Mouse (Mus musculus) erythroid progenitor cell, adult 5-6 weeks (primary cell): ENCODE results near the gene Heca. TPM values are rescaled to one million over a fixed set of nuclear protein-coding genes. Genes with fewer than 3 reads are reported as not detected.
"Not testable (repeated sequence)": the region's sequence is repeated elsewhere in the genome, so short reads cannot be mapped to it uniquely, and the experiment has no call there.

ENCODE experiments used
- ATAC-seq: replicated peaks from 2 replicates; pipeline ENCODE4 v1.8.0; 2016; ENCODE audit warnings: moderate number of reproducible peaks, mild to moderate bottlenecking, moderate TSS enrichment, inconsistent platforms; ENCODE audit not compliant: poor library complexity, low FRiP score, severe bottlenecking
- total RNA-seq, 2 experiments: library from RNA; stranded (forward) in 1 of 2; stranded (reverse) in 1 of 2; fragments of 150-400 nt in 1 of 2; fragments of 186-747, 209-891 nt in 1 of 2; gene quantifications; 2 replicates each; pipeline versions ENCODE4 v1.2.3 to v1.2.4; 2015 to 2017; ENCODE audit warnings: low replicate concordance in 2 of 2

Heca gene
- total RNA-seq (2015; ENCODE audit: low replicate concordance) (7.5 and 9.7 TPM in 2 replicates), total RNA-seq (2017; ENCODE audit: low replicate concordance) (8.5 and 13.3 TPM in 2 replicates)

DNA sequence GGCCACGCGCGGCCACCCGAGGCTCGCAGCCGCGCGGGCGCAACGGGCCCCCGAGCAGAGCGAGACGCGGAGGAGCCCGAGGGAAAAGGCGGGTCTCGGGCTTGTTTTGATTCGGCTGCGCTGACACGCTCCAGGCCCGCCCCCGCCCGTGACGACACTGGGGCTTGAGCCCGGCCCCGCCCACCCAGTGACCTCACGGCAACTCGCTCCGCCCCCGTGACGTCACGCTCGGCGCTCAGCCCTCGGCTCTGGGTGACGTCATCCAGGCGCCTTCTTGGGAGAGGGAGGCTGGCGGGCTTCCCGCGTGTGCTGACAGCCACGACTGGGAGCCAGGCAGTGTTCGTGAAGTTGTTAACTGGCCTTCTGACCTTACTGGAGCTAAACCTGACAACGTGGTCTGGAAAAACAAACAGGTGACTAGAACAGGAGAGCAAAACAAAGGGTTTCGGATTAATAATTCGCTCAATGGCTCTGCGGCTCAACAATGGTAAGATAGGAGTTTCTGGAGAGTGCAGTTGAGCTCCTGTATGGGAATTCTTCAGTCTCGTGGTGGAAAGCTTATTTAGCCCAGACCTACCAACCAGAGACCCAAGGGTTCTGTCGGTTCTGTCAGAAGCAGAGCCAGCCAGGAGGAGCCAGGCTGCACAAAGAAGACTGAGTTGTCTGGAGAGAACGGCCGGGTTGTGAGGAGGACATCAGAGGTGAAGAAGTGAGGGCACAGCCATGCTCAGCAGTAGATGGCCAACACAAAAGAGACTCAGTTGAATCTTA is at the start of gene Heca:
Gene Heca, minus strand, starts transcription at position 108 of the 771 bp plus-strand sequence.
- peak; percentile 81 for ATAC-seq

DNA sequence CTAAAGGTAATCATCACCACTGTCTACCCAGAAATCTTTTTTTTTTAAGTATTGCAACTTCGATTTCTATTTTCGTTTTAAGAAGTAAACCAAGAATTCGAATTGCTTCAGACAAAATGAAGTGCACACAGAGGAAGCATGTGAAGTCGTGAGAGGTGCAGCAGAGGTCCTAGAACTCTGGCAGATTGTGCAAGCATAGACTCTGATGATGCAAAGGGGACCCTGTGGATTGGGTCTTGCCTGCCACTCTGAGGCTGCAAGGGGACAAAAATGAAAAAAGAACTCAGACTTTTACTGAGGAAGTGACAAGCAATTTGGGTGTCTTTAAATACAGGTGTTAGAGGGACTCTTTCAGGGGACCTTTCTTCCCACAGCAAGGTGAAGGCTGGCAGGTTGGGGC is 42.7 kb upstream of the Heca start:
- ATAC-seq, result no peak

DNA sequence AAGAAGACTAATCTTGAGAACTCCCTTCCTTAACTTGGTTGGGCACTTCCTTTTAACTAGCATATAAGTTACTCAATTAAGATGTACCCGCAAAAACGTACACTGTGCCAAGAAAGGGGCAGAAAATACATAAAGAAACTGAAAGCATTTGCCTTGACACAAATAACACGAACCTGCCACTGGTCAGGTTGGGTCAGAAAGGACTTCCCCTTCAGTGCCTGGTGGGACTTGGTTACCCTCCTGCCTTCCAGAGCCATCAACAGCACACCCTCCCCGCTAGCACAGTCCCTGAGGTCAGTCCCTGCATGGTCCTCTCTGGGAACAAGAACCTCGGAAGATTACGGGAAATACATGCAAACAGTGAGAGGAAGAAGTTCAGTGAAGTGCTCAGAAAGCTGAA is 41.3 kb upstream of the Heca start:
- no peak for ATAC-seq

DNA sequence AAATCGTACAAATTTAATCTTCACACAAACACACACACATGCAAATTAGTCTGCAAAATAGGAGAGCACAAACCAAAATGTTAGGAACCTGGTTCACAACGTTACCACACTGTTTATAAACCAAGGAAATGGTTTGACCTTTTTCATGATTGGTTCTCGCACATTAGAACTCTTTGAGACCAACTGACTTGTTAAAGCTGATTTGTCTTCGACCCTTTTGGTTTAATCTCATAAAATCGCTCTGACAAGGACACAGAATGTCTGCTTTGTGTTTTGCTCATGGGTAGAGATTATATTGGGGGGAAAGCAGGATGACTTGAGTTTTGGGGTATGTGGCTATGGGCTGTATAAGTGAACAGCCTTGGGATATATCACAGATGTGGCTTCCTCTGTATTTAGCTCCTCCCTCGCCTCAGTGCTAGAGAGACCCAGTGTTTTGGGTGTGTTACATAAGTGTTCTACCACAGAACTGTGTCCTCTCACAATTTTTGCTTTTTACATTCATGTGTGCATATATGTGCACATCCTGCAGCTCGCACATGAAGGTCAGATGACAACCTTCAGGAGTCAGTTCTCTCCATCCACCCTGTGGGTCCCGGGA is 40.1 kb upstream of the Heca start:
- no peak for ATAC-seq

DNA sequence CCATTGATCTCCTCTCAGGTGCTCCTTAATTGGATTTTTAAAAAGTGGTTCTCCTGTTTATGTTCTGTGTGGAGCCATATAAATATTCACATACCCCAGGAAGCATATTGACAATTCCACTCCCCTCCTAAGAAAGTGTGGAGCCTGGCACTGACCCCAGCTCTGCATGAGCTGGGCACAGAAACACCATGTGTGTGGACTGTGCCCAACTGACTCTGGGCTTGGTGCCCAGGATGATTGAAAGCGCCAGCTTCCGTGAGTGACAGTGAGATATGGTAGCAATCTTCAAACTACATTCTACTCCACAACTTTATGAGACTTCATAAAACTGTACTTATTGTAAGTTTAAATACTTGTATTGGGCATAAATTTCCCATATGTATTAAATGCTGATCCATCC is 35.4 kb upstream of the Heca start:
- no peak for ATAC-seq

DNA sequence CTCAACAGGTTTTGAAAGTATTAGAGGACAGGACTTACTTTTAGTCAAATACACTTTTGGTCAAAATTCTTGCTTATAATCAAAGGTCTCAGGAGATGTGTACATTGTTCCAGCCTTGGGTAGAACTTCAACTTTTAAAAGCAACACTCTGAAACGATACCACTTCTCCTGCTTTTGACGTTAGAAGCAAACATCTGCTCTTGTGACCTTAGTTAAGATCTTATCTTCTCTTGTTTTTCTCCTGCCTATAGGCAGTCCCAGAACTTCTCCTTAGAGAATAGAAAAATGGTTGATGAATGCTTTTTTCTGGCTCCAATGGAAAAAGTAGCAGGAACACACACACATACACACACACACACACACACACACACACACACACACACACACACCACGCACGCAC is 18.2 kb upstream of the Heca start:
- no peak for ATAC-seq

DNA sequence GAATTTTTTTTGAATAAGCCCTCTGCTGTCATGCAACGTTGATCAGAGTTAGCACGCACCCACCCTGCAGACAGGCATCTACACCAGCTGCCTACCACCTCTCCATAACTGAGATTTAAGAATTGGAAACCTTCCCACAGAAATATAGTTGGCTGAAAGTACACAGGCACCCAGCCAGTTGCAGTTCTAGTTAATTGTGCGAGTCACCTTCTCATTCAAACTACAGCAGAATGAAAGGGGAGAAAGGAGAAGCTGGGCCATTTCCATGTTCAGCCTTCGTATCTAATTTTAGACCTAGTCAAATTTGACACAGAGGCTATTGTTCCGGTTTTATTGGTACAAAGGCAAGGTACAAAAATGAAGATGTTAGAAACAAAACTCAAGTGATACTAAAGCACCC is 2.9 kb upstream of the Heca start:
- ATAC-seq, result no peak

DNA sequence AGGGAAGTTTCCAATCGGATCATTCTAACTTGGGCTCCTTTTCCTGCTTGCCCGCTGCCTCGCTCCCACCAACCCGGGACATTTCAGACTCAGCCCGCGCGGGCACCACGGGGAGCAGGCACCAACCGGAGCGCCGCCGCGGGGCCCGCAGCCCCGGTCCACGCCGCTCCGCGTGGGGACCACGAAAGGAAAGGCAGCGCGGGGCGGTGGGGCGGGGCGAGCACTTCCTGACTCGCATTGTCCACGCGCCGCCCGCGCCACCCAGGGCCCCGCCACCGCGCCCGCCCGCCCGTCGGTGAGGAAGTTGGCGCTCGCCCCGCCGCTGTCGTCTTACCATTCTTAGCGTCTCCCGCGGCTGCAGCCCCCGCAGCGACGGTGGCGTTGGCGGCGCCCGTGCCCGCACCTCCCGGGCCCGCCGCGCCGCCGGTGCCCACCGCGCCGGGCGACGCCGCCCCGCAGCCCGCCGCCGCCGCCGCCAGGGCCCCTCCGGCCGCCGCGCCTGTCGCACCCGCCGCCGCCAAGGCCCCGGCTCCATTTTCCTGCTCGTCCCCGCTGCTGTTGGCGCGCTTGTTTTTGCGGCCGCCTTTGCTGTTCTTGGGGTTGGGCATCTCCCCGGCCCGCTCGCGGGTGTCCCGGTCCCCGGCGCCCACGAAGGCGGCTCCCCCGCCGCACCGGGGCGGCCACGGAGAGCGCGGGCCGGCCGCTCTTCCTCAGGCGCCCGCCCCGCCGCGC is 526 bp downstream of the Heca start:
- peak; percentile 61; the same call in 1 of the 2 replicates for ATAC-seq

DNA sequence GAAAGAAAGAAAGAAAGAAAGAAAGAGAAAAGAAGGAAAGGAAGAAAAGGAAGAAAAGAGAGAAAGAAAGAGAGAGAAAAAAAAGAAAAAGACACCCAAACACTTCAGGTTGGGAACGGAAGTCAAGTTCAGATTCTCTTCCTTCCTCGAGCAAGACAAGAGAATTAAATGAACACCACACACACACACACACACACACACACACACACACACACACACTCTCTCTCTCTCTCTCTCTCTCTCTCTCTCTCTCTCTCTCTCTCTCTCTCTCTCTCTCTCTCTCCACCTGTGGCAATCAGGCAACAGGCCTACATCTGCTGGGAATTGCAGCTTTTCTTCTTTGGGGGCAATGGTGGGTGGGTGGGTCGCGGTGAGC is 1.1 kb downstream of the Heca start:
- not testable (repeated sequence) for ATAC-seq

DNA sequence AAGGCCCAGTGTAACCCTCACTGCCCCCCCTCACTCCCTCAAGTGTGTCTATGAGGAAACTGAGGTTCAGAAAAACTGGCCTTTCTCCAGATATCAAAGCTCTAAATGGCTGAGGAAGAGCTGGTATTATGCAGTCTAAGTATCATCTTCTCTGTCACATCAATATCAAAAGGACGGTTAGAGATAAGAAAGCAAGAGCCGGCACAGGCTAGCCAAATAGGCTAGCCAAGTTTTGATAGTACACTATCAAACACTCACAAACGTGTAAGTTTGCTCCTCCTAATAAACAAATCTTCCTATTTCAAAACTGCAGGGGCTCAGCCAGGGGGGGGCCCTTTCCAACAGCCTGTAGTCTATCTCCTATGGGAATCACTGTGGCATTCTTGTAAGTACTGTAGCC is 1.8 kb downstream of the Heca start:
- peak; percentile 33; the same call in 1 of the 2 replicates for ATAC-seq

DNA sequence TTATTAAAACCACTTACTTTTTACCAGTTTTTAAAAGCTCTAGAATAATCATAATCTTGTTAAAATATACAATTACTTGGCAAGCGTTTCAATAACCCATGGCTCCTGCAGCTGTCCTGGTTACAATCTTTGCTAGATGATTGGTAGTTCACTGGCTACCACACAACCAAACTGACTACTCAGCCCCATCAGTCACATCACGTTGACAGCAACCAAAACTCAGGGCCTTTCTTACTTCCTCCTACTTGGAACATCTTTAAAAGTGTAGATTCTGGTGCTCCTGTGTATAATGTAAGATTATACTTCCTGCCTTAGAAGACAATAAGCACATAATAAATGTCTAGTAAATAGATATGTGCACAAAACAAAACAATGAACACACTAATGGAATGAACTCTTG is 14.2 kb downstream of the Heca start:
- no peak for ATAC-seq

DNA sequence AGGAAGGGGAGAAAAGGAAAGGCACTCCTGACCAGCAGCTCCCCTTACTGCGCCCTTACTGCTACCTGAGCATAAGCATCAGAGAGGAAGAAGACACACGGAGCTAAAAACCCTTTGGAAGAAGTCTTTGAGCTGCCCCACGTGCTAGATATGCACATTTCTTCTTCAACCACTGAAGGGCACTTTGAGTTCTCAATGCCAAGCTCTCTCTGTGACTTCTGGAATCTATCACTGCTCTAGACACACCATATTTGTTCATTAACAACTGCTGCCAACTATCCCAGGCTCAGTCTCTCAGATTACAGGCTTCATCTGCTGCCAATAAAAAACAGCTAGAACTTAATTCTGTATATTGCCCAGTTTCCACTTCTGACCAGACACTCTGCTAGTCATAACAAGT is 15.7 kb downstream of the Heca start:
- no peak for ATAC-seq

DNA sequence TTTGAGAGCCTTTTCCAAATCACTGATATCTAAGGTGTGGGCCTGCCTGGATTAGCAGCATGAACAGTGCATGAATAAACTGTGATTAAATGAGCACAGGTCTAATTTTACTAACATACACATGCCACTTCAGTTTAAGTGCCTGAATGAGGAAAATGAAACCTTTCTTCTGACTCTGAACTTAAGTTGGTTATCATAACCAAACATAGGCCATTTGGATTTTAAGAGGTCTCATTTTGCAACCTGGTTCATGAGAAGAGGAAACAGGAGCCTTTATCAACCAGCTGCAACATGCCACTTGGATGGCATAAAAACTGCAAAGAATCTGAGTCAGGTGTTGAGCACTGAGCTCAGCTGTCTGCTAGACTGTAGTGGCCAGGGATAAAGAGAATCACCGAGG is 16.7 kb downstream of the Heca start:
- no peak for ATAC-seq

DNA sequence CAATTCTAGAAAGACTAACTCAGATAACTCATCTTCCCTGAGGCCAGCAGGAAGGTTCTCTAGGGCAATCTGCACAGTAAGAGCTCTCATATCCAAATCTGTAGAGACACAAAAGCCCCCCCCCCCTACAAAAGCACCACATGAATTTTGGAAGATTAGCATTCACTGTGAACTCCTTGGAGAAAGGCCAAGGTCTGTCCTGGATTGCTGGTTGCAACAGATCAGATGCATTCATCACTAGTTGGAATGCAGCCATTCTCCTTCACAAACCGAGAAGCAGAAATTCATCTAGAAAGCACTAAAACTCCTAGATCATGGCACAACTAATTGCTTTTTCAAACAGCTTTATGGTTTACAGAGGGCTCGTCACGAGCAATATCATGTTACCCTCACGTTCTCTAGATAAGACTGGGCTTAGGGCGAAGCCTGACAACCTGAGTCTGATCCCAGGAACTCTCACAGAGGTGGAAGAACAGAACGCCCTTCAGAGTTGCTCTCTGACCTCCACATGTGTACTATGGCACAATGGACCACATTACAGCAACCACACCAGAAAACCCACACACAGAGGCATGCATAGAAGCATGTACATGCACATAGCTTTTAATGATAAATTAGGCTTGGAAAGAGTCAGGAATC is 17.3 kb downstream of the Heca start:
- ATAC-seq, result no peak

DNA sequence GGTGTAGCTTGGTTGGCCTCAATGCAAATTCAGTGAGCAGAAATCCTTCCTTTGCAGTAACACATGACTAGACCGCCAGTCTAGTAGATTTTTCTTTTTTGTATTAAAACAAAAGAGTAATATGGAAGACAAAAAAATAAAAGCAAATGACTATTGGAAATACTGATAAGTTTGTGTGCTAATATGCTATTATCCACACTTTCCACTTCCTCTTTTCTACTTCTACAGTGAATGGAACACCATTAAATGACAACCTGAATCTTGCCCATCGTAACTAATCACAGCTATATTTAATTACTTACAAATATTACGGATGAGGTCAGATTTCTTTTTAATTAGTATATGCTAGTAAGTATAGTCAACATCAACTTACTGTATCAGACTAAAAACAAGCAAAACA is 22.7 kb downstream of the Heca start:
- no peak for ATAC-seq

DNA sequence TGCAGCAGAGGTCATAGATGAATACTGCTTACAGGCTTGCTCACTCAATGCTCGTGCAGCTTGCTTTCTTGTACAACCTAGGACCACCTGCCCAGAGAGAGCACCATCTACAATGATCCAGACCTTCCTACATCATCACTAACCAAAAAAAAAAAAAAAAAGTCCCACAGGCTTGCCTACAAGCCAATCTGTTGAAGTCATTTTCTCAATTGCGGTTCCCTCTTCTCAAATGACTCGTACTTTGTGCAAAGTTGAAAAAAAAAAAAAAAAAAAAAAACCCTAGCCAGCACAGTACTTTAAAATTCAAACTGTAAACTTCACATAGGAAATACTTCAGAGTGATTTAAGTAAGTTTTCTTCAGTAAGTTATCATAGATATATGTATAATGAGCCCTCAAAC is 23.7 kb downstream of the Heca start:
- no peak for ATAC-seq

DNA sequence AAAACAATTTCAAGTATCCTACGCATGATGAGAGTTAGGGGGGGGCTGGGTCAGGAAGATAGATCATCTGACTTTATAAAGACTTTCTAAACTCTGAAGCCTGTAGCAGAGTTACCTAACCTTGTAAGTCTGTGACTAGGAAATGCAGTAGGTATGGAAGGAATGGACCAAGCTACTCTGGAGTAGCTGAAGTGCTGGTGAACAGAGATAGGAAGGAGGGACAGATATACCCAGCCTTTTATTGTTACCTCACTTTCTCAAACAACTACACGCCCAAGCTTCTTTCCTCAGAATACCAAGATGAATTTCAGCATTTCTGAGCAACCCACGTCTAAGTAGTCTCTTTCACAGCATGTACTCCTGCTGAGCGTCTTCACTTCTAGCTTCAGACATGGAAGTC is 26.5 kb downstream of the Heca start:
- no peak for ATAC-seq

DNA sequence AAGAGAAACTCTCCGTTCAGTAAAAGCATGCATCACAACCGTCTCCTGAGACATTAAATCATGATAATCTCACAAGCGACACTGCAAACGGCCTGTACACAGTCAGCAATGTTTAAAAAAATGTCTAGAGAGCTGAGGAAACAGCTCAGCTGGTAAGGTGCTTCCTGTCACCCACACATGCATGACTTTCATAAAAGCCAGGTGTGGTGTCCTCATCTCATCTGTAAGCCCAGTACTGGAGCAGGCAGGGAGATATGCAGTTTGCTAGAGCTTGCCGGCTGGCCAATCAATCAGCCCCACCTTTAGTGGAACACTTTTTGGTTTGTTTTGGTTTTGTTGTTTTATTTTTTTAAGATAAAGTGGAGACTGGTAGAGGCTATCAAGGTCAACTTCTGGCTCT is 27.9 kb downstream of the Heca start:
- no peak for ATAC-seq

DNA sequence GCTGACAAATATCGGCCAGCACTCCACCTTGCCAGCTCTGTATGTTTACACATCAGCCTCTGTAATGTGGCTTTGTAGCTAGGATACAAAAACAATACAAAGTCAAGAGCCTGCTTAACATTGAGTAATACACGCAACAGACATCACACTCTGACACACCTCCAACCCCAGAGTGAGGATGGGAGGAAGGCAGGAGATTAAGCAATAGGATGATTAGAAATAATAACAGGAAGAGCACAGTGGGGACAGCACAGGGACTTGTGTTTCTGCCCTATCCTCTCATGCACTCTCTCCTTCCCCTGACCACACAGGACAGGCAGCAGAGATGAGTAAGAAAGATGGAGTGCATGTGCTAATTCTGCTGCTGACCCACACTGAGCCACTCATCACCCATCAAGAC is 28.8 kb downstream of the Heca start:
- no peak for ATAC-seq

DNA sequence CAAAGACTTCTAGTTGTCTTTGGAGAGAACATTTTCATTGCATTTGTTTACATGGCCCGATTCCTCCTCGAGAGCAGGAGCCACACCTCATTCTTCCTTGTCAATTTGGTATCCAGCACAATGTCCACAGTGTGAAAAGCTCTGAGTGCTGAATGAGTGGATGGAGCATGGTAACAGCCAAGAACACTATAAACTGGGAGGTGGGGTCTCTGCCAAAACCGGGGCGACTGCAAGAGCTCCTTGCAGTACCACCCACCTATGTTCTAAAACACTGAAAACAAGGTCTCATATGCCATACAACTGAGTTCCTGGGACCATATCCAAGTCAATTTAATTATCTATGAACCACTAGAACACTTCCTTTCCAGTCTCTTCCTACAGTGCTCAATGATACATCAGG is 39.1 kb downstream of the Heca start:
- no peak for ATAC-seq

DNA sequence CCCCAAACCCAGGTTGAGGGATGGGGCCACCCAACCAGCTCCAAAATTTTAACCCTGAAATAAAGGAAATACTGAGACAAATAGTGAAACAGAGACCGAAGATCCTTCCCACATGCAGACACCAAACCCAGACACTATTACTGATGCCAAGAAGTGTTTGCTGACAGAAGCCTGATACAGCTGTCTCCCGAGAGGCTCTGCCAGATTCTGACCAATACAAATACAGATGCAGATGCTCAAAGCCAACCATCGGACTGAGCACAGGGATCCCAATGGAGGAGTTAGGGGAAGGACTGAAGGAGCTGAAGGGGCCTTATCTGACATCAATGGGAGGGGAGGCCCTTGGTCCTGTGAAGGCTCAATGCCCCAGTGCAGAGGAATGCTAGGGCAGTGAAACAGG is 41.5 kb downstream of the Heca start:
- not testable (repeated sequence) for ATAC-seq
